Mouse (Mus musculus): ENCODE data around the gene Ech1.
A peak's percentile ranks its signal among the peaks of the same experiment; 100 is the strongest.

The Ech1 gene

GRCm38 (mm10) chr7:28824941-28825685 lies at the start of gene Ech1:
Ech1 (plus strand) TSS chr7:28825217.
- peak; percentile 91 for DNase-seq (ENCODE audit: low spot score)

DNA sequence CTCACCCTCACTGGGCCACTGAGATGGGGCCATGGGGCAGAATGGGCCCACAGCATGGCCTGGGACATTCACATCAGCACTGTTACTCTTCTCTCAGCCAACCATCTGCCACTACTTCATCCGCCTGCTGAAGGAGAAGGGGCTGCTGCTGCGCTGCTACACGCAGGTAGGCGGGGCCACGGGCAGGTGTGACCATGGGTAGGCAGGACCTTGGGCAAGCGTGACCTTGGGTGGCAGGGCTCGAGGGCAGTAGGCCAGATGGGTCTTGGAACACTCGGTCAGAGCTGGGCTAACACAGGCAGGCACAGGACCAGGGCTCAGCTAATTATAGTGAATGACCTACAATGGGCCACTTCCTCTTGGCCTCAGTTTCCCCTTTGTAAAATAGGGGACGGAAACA lies 46.2 kb upstream of the Ech1 start:
- DNase-seq (ENCODE audit: low spot score) = no peak

GRCm38 (mm10) chr7:28780067-28780658 lies 44.9 kb upstream of the Ech1 start:
- peak; percentile 95 for DNase-seq (ENCODE audit: low spot score)

DNA sequence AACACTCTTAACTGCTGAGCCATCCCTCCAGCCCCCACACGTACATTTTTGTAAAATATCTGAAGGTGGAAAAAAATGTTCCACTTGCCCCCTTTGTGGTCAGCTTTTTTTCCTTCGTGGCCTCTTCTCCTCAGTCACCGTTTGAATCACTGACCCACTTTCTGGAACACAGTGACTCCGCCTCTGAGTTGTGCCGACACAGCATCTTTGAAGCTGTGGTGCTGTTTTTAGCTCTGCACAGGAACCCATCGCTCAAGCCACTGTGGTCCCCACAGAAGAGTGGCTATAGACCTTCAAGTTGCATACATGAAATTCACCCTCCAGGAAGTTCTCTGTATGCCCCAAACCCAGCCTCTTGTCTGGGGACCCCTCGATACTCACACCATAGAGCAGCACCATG lies 44.2 kb upstream of the Ech1 start:
- DNase-seq (ENCODE audit: low spot score) = no peak

GRCm38 (mm10) chr7:28781261-28781663 lies 43.8 kb upstream of the Ech1 start:
- DNase-seq (ENCODE audit: low spot score) = no peak

GRCm38 (mm10) chr7:28785161-28785560 lies 39.9 kb upstream of the Ech1 start:
- no peak for DNase-seq (ENCODE audit: low spot score)

DNA sequence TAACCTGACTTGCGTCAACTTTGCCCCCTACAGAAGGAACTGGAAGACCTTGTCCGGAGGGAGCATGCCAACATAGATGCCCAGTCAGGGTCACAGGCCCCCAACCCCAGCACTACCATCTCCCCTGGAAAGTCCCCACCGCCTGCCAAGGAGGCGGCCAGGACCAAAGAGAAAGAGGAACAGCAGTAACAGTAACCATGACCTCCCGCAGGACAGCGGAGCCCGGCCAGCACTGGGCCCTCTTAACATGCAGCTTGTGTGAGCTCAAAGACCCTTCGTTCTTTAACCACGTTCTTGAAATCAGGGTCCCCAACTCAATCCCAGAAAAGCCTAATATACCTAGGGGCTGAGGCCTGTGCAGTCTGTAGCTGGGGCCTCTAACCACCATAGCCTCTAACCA lies 37.1 kb upstream of the Ech1 start:
- DNase-seq (ENCODE audit: low spot score) = no peak

GRCm38 (mm10) chr7:28788307-28789195 lies 36.5 kb upstream of the Ech1 start, which contains the start of gene Rinl:
Rinl (plus strand) TSS chr7:28788969.
- DNase-seq (ENCODE audit: low spot score) = no peak

DNA sequence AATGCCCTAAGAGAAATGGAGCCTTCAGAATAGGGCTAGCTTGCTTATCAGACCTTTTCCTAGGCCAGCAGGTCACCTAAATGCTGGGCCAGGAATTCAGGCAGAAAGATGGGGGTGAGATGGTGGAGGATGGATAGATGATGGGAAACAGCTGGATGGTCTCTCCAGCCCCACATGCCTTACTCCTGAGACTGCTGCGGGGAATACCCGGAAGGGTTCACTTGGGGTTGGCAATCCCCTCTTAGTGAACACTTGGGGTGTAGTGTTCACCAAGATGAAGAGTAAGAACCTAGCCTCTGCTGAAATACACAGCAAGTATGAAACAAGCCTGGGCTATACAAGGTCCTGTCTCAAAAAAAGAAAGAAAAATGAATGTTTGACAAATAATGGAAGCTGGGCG lies 35.8 kb upstream of the Ech1 start:
- no peak for DNase-seq (ENCODE audit: low spot score)

DNA sequence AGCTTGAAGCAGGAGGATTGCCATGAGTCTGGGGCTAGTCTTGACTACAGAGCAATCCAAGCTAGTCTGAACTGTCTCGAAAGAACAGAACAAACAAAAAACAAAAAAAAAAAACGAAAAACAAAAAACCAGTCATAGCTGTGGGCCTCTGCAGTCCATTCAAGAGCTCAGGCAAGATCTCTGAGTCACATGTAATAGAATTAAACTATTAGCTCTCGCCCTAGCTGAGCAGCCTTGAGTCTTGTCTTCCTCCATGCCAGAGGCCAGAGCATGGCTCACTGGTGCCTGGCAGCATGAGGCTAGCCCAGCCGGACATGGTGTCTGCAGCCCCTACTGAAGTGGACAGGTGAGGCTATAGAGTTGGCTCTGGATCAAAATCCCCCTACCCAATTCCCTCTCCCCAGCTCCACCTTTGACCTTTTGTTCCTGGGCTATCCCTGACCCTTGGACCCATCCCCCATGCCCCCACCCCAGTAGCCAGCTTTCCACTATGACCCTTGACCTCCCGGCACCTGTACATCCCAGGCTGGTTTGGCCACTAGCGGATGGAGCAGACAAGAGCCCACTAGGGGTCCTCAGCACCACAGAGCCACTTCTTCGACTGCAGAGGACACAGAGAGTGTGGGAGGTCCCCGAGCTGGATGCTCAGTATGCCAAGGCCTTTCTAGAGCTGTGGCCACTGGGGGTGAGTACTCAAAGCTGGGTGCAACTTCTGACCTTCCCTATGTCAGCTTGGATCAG lies 34.8 kb upstream of the Ech1 start:
- no peak for DNase-seq (ENCODE audit: low spot score)

DNA sequence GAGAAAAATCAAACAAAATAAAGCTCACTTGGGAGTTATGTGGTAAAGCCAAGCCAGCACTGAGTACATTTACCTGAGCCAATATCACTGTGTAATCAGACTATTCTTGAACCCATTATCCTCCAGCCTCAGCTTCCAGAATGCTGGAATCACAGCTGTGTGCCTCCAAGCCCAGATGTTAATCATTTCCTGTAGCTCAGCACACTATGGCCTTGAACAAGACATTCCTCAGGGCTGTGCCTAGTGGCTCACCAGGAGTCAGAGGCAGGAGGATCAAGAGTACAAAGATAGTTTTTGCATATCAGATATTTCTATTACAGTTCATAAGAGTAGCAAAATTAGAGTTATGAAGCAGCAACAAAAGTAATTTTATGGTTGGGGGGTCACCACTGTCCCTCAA lies 33.3 kb upstream of the Ech1 start:
- DNase-seq (ENCODE audit: low spot score) = no peak

DNA sequence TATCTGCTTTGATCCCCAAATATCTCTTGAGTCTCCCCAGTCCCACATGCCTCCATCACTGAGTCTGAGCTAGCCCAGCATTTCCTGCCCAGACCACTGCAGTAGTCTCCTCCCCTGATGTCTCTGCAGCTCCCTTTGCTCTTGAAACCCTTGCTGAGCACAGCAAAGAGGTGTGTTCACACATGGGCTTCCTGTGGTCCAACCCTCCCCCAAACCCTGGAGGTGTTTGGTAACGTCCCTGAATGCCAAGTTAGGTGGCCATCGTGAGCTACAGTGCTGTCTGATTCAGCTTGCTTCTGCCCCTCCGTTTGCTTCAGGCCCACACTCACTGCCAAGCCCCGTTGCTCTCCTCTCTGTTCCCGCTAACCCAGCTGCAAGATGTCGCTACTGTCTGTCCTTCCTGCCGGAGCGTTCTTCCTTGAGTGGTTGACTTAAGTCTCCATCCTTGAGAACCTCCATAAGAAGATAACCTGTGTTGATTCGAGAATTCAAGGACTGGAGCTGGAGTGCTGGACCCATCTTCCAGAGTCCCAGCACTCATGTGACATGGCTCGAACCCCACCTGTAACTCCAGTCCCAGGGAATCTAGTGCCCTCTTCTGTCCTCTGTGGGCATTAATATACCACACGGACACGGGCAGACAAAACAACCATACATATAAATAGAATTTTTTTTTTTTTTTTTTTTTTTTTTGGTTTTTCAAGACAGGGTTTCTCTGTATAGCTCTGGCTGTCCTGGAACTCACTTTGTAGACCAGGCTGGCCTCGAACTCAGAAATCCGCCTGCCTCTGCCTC lies 32.4 kb upstream of the Ech1 start:
- no peak for DNase-seq (ENCODE audit: low spot score)

DNA sequence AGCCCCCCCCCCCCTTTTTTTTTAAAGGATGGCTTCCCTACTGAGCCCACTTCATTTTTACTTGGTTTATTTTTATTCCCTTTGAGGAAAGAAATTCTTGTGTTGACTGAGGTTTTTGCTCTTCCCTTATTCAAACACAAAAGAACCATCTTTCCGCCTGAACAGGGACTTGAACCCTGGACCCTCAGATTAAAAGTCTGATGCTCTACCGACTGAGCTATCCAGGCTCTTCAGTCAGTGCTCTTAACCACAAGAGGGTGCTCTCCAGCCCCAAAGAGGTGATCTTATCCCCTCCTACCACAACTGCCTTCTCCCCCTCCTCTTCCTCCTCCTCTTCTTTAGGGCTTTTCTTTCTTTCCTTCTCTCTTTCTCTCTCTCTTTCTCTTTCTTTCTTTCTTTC lies 31.2 kb upstream of the Ech1 start:
- DNase-seq (ENCODE audit: low spot score) = no peak

DNA sequence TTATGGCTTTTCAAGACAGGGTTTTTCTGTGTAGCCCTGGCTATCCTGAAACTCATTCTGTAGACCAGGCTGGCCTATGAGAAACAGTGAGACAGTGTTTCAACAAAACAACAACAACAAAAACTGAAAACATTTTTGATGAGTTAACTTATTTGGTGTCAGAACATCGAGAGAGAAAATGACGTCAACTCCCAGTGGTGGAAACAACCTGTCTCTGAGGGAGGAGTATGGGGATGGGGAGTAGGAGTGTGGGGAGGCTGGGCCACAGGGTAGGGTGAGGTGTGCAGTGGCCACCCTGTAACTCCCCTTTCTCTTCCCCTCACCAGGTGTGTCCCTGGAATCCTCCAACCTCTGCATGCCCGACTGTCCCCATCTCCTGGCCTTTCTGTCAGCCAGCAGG lies 30.5 kb upstream of the Ech1 start:
- no peak for DNase-seq (ENCODE audit: low spot score)

DNA sequence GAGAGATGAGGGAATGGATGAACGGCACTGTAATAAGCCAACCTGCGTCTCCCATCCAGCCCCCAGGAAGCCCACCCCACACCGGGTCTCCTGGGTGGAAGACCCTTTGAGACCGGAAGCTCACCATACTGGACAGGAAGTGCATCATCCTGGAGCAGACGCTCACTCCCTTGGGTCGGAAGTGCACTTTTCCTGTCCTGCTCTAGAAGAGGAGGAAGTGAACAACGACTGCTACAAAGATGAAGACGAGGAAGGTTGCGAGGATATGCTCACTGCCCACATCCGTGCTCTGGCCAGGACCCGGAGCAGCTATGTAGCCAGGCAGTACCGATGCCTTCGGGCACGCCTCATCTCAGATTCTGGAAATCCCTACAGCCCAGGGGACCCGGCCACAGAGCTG lies 29.2 kb upstream of the Ech1 start:
- no peak for DNase-seq (ENCODE audit: low spot score)

GRCm38 (mm10) chr7:28796562-28796975 lies 28.4 kb upstream of the Ech1 start:
- DNase-seq (ENCODE audit: low spot score) = peak; percentile 83

DNA sequence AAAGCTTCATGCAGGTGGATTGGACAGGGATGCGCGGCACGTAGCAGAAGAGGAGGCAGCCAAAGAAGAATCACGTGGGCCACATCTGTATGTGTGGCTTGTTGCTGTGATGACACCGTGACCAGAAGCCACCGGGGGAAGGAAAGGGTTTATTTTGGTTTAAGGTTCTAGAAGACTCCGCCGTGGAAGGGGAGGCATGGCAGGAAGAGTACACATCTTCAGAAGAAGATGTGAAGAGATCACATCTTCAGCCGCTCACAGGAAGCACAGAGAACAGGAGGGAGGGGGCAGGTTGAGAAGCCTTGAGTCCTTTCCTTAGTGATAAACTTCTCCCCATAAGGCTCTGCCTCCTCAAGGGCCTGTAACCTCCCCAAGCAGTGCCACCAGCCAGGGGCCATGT lies 25.0 kb upstream of the Ech1 start:
- DNase-seq (ENCODE audit: low spot score) = no peak

DNA sequence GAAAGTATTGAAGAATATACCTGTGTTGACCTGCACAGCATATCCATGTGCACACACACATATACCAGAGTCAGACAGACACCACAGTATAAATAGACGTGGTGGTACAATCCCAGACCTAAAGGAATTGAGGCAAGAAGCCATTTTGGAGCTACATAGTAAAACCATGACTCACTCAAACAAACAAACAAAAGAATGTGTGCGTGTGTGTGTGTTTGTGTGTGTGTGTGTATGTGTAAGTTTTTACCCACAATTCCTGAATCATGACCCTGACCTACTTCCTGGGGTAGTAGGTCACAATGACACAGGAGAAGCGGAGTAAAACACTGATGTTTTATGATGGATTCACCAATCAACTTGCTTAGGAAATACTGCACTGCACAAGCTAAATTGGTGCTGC lies 23.6 kb upstream of the Ech1 start:
- no peak for DNase-seq (ENCODE audit: low spot score)

- no peak for DNase-seq (ENCODE audit: low spot score)
Measured at GRCm38 (mm10) chr7:28801901-28802670, 22.9 kb upstream of the Ech1 start.

- DNase-seq (ENCODE audit: low spot score) = no peak
Measured at GRCm38 (mm10) chr7:28802846-28803588, 22.0 kb upstream of the Ech1 start.
